Mouse (Mus musculus) spleen, adult 2 months (tissue): Measurements from ENCODE around the gene Adss. TPM values are rescaled to one million over a fixed set of nuclear protein-coding genes. Genes with fewer than 3 reads are reported as not detected.

Experiments used
- DNase-seq, 2 experiments: peaks; one replicate each; pipeline versions ENCODE4 v3.0.0 to v3.0.0-alpha.2; 2012 to 2021; ENCODE audit warnings: low spot score in 2 of 2, low read depth in 1 of 2
- H3K27ac ChIP-seq: fragments of 200-500 bp; 2 replicates; pipeline ENCODE4 v1.5.1; 2012; ENCODE audit warnings: low read length, inconsistent platforms; ENCODE audit not compliant: insufficient read depth
- H3K27me3 ChIP-seq: fragments of 200-500 bp; 2 replicates; pipeline ENCODE4 v1.6.1; 2012; ENCODE audit warnings: mild to moderate bottlenecking, moderate library complexity, low read length, inconsistent platforms; ENCODE audit not compliant: control insufficient read depth, insufficient read depth
- H3K36me3 ChIP-seq: fragments of 200-500 bp; 2 replicates; pipeline ENCODE4 v1.6.1; 2012; ENCODE audit warnings: mild to moderate bottlenecking, low read length, inconsistent platforms; ENCODE audit not compliant: control insufficient read depth, insufficient read depth
- H3K4me1 ChIP-seq: fragments of 200-500 bp; 2 replicates; pipeline ENCODE4 v1.6.1; 2011; ENCODE audit warnings: inconsistent platforms; ENCODE audit not compliant: control insufficient read depth, insufficient read depth, insufficient read length
- H3K4me3 ChIP-seq: fragments of 200-500 bp; 2 replicates; pipeline ENCODE4 v1.5.1; 2011; ENCODE audit warnings: mild to moderate bottlenecking, inconsistent platforms; ENCODE audit not compliant: insufficient read depth, insufficient read length; ENCODE audit errors: extremely low read depth
- CTCF ChIP-seq: fragments of 200-500 bp; IDR thresholded peaks from 2 replicates; pipeline ENCODE4 v1.5.1; 2011; ENCODE audit warnings: mild to moderate bottlenecking, inconsistent platforms; ENCODE audit not compliant: insufficient read depth, insufficient read length, insufficient replicate concordance; ENCODE audit errors: extremely low read depth
- POLR2A ChIP-seq: fragments of 200-500 bp; IDR thresholded peaks from 2 replicates; pipeline ENCODE4 v1.6.1; 2011; ENCODE audit warnings: low read depth, low read length, inconsistent platforms
- WGBS: fragments of 180-500 bp; shearing (Covaris S2); methylation state at CpG from one replicate; pipeline ENCODE4 v1.1.7; 2018; 5-methylcytosine and 5-hydroxymethylcytosine counted together
- polyA plus RNA-seq: library from polyadenylated mRNA; depleted of rRNA; stranded (reverse); fragments of >200 nt; gene quantifications from 2 replicates; pipeline ENCODE4 v1.2.3, GENCODE M21; 2012

Adss gene
- polyA plus RNA-seq, 1 experiment, result 10.4 TPM

DNA sequence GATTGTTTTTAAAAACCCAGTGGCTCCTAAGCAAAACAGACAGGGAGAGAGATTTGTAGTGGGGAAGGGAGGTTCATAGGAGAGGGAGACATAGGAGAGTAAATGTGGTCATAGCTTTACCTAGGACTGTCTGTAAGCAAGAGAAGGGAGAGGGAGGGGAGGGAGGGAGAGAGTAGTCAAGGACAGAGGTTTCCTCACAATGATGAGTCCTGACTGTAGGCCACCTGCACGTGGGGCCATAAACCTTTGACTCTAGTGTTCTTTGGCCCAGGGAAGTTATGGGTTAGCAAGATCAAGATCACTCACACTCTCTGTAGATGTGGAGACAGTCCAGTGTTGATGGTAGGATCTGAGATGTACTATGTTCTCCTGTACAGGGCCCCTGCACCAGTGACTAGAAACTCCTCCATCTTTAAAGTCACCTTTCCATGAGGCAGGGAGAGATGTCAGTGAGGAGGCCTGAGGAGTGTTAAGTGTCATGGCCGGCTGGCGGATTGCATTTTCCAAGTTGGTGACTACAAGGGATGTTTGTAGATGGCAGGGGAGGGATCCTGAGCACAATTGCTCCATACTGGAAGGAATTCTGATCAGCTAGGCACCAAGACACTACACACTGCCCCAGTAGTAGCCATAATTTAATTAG, 68.3 kb downstream of the Adss start:
- 86% methylated on average over 3 of the region's 3 CpGs for WGBS
- no peak for TF ChIP-seq POLR2A
- no peak for TF ChIP-seq CTCF
- Histone ChIP-seq H3K36me3 (no peaks in the 10 kb centered on the region), H3K4me3 (no peak overlapping the region), H3K27me3 (no peaks in the 10 kb centered on the region), H3K4me1 (no peaks in the 10 kb centered on the region), H3K27ac (no peak overlapping the region)
- DNase-seq, result no peak

DNA sequence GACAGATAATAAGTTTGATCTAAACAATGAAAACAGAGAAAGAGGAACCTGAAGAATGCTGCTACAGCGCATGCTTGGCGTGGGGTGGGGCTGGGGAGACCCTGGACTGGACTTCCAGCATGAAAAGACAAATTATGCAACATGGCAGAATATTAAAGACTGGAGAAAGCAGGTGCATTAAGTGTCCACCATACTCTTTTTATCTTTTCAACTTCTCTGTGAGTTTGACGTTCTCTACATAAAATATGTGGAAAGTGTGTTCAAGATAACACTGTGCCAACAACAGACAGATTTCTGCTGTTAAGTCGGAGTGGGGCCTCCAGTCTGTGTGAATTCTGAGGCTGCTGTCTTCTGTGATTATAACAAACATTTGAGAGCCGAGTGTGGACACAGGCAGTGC, 69.4 kb downstream of the Adss start:
- Histone ChIP-seq H3K4me3 (no peak overlapping the region), H3K4me1 (no peaks in the 10 kb centered on the region), H3K27me3 (no peaks in the 10 kb centered on the region), H3K36me3 (no peaks in the 10 kb centered on the region), H3K27ac (no peak overlapping the region)
- TF ChIP-seq POLR2A, result no peak
- no peak for TF ChIP-seq CTCF
- 73% methylated on average over 5 of the region's 5 CpGs for WGBS
- no peak for DNase-seq

DNA sequence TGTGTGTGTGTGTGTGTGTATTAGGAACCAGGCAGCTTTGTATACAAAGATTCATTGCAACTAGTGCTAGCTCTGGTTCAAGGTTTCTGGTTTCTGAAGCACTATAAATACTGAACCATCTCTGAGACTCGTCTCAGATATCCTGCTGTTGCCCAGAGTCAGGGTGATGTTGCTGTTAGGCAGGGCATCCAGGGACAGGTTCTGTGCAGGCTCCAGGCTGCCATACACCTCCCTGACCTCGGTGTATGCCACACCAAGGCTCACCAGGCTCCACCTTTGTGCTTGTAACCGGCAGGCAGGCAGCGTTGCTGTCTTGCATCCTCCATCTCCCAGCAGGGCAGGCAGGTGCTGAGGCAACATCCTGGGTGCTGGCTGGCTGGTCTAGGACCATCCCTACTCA, 72.5 kb downstream of the Adss start:
- Histone ChIP-seq H3K4me1 (no peaks in the 10 kb centered on the region), H3K36me3 (no peaks in the 10 kb centered on the region), H3K4me3 (no peak overlapping the region), H3K27ac (no peak overlapping the region), H3K27me3 (no peaks in the 10 kb centered on the region)
- WGBS, result 70% methylated on average over 4 of the region's 4 CpGs
- TF ChIP-seq POLR2A (no peak), CTCF (no peak)
- DNase-seq, result no peak

DNA sequence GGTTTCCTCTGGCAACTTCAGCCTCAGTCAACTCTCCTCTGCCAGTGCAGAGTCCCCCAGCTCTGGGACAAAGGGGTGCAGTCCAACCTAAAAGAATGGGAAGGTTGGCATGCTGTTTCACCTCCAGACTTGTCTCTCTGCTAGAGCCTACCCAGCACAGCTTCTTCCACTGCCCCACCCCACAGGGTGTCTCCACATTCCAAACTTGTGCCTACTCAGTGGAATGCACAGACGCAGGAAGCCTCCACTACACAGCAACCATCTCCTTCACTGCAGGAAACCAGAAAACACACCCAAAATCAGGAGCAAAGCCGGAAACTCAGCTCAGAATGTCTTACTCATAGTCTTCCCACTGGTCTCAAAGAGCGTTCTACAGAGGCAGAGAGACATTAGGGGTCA, 77.3 kb downstream of the Adss start:
- no peaks in the 10 kb centered on the region for H3K36me3 ChIP-seq
- no peak overlapping the region for H3K27ac ChIP-seq
- H3K4me3 ChIP-seq, result no peak overlapping the region
- H3K4me1 ChIP-seq, result no peaks in the 10 kb centered on the region
- no peak for DNase-seq
- TF ChIP-seq CTCF (no peak), POLR2A (no peak)
- H3K27me3 ChIP-seq, result no peaks in the 10 kb centered on the region
- 78% methylated on average over 3 of the region's 3 CpGs for WGBS

DNA sequence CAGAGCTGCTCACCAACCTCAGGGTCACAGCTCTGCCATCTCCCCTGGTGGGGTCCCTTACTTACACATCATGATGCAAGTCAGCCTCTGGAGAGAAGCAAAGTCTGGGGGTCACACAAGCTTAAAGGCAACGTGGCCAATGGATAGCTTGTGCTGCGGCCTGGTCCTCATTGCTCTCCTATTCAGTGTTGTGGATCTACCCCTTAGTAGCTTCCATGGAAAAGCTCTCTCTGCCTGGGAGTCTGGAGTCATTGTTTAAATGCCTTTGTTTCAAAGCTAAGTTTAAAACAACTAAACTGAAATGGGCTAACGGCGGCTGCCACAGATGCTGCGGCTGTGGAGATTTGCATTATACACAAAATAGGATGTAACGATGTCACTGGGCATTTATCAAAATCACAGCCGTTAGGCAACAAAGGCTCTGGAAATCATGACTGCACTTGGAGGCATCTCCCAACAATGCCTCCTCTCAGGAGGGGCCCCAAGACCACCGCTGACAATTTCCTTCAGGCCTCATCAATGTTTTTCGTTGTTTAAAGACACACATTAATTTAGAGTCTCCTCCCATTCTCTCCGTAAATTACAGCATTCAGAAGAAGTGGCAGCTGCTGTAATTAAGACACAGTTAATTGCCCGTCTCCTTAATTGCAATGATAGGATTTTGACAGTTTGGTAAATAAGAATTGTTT, 77.8 kb downstream of the Adss start:
- TF ChIP-seq CTCF (no peak), POLR2A (no peak)
- no peaks in the 10 kb centered on the region for H3K36me3 ChIP-seq
- no peaks in the 10 kb centered on the region for H3K4me1 ChIP-seq
- DNase-seq, result no peak
- 89% methylated on average over 11 of the region's 11 CpGs for WGBS
- H3K4me3 ChIP-seq, result no peak overlapping the region
- no peak overlapping the region for H3K27ac ChIP-seq
- no peaks in the 10 kb centered on the region for H3K27me3 ChIP-seq

DNA sequence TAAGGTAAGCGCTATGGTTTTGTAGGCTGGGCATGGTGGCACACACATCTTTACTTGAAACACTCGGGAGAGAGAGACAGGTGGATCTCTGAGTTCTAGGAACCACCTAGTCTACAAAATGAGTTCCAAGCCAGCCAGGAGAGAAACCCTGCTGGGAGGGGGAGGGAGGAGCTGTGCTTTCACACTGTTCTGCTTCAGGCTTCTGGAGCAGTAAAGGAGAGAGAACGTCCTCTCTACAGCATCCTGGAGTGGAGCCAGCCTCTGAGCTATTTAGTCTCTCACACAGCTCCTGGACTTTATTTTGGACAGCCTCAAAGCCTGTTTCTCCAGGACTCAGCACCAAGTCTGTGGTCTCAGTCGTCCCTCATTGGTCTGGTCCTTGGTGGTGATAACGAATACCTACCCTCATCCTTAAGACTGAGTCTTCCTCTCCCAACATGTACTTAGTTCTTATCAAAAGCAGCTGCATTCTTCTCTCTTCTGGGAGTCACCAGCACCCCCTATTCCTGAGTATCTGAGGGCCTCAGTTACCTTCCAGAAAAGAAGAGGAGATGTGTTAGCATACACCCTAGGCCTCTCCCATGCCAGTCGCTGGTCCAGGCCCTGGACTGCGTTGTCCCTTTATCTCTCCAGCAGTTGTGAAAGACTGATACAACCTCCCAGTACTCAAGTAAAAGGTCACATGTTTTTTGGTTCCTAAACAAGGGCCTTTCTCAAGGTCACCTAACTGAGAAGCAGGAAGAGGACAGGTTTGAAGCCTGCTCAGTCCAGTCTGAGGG, 79.1 kb downstream of the Adss start:
- H3K27ac ChIP-seq, result no peak overlapping the region
- WGBS, result 84% methylated on average over 7 of the region's 7 CpGs
- H3K36me3 ChIP-seq, result no peaks in the 10 kb centered on the region
- H3K4me3 ChIP-seq, result no peak overlapping the region
- no peaks in the 10 kb centered on the region for H3K27me3 ChIP-seq
- TF ChIP-seq CTCF (no peak), POLR2A (no peak)
- no peak for DNase-seq
- no peaks in the 10 kb centered on the region for H3K4me1 ChIP-seq

DNA sequence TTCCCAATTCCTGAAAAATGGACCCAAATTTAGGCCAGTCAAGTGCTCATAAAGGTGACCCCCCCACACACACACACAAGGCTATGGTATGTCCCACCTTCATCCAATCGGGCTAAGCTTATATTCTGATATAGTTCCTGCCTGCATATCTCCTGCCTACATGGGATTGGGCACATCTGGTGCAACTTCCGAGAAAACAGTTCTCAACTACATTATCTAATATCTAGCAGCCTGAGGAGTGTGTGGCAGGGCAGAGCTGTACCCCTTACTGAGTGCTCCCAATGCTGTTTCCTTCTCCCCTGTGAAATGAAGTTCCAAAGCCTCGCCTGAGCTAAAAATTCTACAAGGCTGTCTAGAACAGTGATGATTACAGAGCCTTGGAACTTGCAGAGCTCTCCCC, 79.9 kb downstream of the Adss start:
- TF ChIP-seq CTCF (no peak), POLR2A (no peak)
- no peak overlapping the region for H3K4me3 ChIP-seq
- H3K36me3 ChIP-seq, result no peaks in the 10 kb centered on the region
- H3K4me1 ChIP-seq, result no peaks in the 10 kb centered on the region
- H3K27me3 ChIP-seq, result no peaks in the 10 kb centered on the region
- DNase-seq, result no peak
- H3K27ac ChIP-seq, result no peak overlapping the region
- WGBS, result 78% methylated on average over 3 of the region's 3 CpGs
